Mouse (Mus musculus): ENCODE data around the gene Nemf. TPM values are rescaled to one million over a fixed set of nuclear protein-coding genes. Genes with fewer than 3 reads are reported as not detected.

Gene Nemf
- polyA plus RNA-seq, 1 experiment, result 3.0 TPM

- no peak for DNase-seq (ENCODE audit: low read depth, low spot score)
- 49% methylated on average over 1 of the region's 1 CpGs for WGBS
Measured at GRCm38 (mm10) chr12:69332147-69332546, 24.8 kb downstream of the Nemf start.

DNA sequence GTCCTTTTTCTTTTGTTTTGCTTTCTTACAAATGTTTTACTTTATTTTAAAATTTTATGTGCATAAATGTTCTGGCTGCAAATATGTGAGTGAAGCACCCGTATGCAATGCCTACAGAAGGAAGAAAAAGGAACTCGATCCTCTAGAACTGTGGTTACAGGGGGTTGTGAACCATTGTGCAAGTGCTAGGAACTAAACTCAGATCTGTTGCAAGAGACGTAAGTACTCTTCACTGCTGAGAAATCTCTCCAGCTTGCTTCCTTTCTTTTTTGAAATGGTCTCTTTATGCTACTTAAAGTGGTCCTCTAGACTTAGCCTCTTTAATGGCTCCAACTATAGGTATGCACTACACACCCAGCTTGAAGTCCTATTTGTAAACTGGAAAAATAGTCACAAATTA lies 25.8 kb downstream of the Nemf start:
- DNase-seq (ENCODE audit: low read depth, low spot score), result no peak
- WGBS, result 89% methylated on average over 3 of the region's 3 CpGs

- no peak for DNase-seq (ENCODE audit: low read depth, low spot score)
Measured at GRCm38 (mm10) chr12:69318431-69318830, 38.5 kb downstream of the Nemf start.

DNA sequence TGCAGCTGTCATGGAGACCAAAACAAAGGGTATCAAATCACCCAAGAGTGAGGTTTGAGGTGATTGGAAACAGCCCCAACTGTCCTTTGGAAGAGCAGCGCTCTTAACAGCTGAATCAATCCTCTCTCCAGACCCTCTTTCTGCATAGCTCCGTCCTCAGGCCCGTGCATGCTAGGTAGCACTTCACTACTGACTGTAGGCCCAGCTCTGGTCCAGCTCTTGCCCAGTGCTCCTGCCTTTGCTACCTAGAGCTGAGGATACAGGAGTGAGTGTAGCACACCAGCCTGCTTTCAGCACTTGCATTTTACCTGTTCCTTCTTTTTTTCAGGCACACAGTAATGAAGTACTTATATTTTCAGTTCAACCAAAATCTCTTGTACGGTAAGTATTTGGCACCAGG lies 47.3 kb downstream of the Nemf start:
- no peak for DNase-seq (ENCODE audit: low read depth, low spot score)
- WGBS, result 96% methylated on average over 4 of the region's 4 CpGs

- 91% methylated on average over 7 of the region's 7 CpGs for WGBS
- DNase-seq (ENCODE audit: low read depth, low spot score), result no peak
Measured at GRCm38 (mm10) chr12:69306333-69306732, 50.6 kb downstream of the Nemf start.

DNA sequence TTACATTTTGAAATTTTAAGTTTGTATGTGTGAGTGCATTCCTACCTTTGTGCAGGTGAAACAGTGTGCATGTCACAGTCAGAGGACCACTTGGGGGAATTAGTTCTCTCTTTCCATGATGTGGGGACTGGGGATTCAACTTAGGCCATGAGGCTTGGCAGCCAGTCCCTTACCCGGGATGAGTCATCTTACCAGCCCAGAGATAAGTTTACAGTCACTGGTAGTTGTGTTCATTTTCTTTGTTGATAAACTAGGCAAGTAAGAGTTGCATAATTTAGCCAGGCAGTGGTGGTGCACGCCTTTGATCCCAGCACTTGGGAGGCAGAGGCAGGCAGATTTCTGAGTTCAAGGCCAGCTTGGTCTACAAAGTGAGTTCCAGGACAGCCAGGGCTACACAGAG lies 52.9 kb downstream of the Nemf start:
- DNase-seq (ENCODE audit: low read depth, low spot score), result no peak
- WGBS, result 85% methylated on average over 2 of the region's 2 CpGs

DNA sequence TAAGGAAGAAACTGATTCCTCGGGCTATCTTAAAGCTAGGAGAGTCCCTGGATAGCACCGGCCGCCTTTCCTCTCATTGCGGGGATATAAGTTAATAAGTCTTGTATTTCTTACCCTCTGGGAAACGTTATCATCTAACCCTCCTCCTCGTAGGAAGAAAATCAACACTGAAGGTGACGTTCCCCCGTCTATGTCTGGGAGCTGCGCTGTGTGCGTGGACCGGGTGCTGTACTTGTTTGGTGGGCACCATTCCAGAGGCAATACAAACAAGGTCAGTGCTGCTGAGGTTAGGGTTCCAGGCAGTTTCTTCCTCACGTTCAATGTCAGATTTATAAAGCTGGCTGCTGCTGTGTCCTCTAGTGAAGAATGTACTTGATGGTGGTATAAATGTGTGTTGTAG lies 54.8 kb downstream of the Nemf start:
- WGBS, result 94% methylated on average over 12 of the region's 12 CpGs

DNA sequence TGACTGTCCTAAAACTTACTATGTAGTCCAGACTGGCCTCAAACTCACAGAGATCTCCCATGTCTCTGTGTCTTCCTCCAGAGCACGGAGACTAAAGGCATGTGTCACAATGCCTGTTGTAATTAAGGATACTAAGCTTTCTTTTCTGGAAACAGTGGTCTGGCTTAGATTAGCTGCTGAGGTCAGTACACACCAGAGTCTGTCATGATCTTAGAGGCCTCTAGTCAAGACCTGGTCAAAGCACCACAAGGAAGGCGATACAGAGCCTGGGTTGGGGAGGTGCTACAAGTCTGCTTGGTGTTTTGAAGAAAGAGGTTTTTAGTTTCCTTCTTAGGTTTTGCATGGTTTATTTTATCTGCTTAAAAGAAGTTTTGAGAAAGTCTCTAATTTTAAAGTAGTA lies 56.6 kb downstream of the Nemf start:
- DNase-seq (ENCODE audit: low read depth, low spot score), result no peak
- WGBS, result 100% methylated on average over 2 of the region's 2 CpGs

More for the DNA sequence above, 54.8 kb downstream of the Nemf start:
- DNase-seq (ENCODE audit: low read depth, low spot score), result no peak

- DNase-seq (ENCODE audit: low read depth, low spot score), result no peak
- WGBS, result 84% methylated on average over 3 of the region's 3 CpGs
Measured at GRCm38 (mm10) chr12:69299831-69300230, 57.1 kb downstream of the Nemf start.

GRCm38 (mm10) chr12:69299231-69299630 lies 57.7 kb downstream of the Nemf start:
- WGBS, result 16% methylated on average over 12 of the region's 12 CpGs
- DNase-seq (ENCODE audit: low read depth, low spot score), result peak; percentile 37

DNA sequence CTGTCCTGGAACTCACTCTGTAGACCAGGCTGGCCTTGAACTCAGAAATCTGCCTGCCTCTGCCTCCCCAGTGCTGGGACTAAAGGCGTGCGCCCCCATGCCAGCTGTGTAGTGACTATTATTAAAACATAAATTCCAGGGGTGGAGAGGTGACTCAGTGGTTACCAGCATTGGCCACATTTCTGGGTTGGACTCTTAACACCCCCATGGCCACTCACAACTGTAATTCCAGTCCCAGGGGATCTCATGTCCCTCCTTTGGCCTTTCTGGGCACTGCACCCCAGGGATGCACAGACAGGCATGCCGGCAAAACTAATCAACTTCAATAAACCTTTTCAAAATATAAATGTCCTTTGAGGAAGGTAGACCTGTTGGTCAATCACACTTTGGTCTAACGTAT lies 58.7 kb downstream of the Nemf start:
- no peak for DNase-seq (ENCODE audit: low read depth, low spot score)
- WGBS, result 80% methylated on average over 4 of the region's 4 CpGs

GRCm38 (mm10) chr12:69297411-69298150 lies 59.4 kb downstream of the Nemf start:
- 14% methylated on average over 20 of the region's 20 CpGs for WGBS
- no peak for DNase-seq (ENCODE audit: low read depth, low spot score)

GRCm38 (mm10) chr12:69296511-69297410 lies 60.2 kb downstream of the Nemf start, which contains the start of gene Klhdc2:
Gene Klhdc2 (plus strand): TSS chr12:69296681.
- under 1% methylated on average over 98 of the region's 98 CpGs for WGBS
- DNase-seq (ENCODE audit: low read depth, low spot score), result peak; percentile 25

DNA sequence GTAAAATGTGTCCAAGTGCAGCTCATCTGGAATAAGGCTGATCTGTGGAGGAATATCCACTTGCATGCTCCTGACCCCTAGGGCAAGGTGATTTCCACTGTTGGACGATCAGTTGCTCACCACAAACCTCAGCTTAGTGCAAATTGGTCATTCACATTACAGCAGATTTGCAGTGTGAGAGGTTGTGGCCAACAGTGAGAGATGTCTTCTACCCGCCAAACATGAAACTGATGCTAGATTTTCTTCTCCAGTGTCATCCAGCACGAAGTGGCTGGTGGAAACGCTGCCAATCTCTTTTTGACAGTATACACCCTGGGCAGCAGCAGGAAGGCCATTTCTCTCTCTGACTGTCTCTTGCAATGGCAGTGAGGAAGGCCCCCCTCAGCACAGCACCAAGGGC lies 61.3 kb downstream of the Nemf start:
- DNase-seq (ENCODE audit: low read depth, low spot score), result no peak
- WGBS, result 91% methylated on average over 4 of the region's 4 CpGs

GRCm38 (mm10) chr12:69294936-69295335 lies 62.0 kb downstream of the Nemf start:
- 82% methylated on average over 2 of the region's 2 CpGs for WGBS
- DNase-seq (ENCODE audit: low read depth, low spot score), result no peak

DNA sequence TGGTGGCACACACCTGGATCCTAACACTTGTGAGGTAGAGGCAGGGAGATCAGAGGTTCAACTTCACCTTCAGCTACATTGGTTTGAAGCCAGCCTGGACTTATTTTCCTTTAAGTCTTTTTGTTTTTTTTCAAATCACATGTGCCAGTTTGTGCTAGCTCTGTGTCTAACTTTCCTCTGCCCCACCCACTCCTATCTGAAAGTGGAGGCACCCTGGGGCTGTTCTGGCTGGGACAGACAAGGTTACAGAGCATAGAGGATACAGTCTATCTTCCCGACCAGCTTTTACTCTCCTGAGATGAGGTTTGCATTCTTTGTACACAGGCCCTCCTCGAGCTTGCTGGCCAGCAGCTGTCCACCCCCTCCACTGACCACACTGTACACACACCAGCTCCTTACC lies 63.1 kb downstream of the Nemf start:
- 31% methylated on average over 2 of the region's 2 CpGs for WGBS

DNA sequence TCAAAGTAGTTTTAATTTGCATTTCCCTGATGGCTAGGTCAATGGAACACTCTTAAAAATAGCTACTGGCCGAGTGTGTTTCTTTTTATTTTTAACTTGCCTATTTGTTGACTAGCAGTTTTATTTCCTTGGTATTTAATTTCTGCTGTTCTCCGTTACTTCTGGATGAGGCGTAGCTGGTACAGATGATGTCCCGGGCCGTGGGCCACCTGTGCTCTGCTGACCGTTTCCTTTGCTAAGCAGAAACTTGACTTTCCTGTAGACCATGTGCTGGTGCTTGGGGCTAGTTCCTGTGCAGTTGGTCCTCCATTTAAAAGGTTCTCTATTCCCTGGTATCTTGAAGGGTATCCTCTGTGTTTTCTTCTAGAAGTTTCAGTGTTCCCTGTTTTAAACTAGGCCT lies 64.6 kb downstream of the Nemf start:
- WGBS, result 89% methylated on average over 6 of the region's 6 CpGs
- DNase-seq (ENCODE audit: low read depth, low spot score), result no peak

More for the DNA sequence above, 63.1 kb downstream of the Nemf start:
- no peak for DNase-seq (ENCODE audit: low read depth, low spot score)

GRCm38 (mm10) chr12:69288699-69289098 lies 68.3 kb downstream of the Nemf start:
- 78% methylated on average over 9 of the region's 9 CpGs for WGBS
- no peak for DNase-seq (ENCODE audit: low read depth, low spot score)

DNA sequence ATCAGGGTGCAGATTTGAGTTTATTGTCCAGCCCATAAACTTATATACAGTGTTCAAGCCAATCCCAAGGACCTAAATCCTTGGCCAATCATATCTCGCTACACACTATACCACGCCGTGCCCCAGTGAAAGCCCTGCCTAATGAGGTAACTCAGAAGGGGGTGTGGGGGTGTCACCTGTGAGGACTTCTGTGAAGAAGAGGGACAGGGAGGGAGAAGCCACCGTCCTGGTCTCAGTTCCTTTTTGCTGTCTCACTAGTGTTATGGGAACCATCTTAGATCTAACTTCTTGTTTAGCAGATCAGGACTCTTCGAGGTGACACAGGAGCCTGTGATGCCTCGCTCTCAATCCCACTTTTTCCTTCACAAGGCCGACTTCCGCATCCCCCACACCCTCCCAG lies 69.4 kb downstream of the Nemf start:
- no peak for DNase-seq (ENCODE audit: low read depth, low spot score)
- 83% methylated on average over 8 of the region's 8 CpGs for WGBS

DNA sequence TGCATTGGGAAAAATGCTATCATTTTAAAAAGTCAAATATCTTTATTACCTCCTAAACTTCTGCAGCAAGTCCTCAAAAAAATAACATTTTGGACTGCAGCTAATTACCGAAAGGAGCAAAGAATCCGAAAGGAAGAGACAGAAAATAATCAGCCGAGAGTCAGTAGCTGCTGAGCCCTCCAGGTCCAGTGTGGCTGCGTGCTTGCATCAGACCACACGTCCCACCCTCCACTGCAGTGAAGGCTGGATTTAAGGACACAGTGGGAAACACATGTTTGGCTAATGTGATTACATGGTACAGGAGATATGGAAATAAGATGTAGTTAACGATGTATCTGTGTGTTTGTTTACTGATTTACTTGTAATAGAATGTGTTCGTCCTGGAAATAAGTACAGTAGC lies 73.8 kb downstream of the Nemf start:
- DNase-seq (ENCODE audit: low read depth, low spot score), result no peak
- WGBS, result 88% methylated on average over 7 of the region's 7 CpGs

- no peak for DNase-seq (ENCODE audit: low read depth, low spot score)
- 98% methylated on average over 3 of the region's 3 CpGs for whole genome bisulfite sequencing
Measured at GRCm38 (mm10) chr12:69280915-69281314, 76.0 kb downstream of the Nemf start.

Data from large intestine, adult 2 months (tissue).